Mouse (Mus musculus) ES-Bruce4 (cell line): ENCODE measurements around the gene Brpf3. TPM values are rescaled to one million over a fixed set of nuclear protein-coding genes. Genes with fewer than 3 reads are reported as not detected.
A peak's percentile ranks its signal among the peaks of the same experiment; 100 is the strongest.

Experiments
- H3K27ac ChIP-seq: 2 replicates; pipeline ENCODE4 v1.5.1; 2012; ENCODE audit warnings: low read length, inconsistent platforms; ENCODE audit not compliant: insufficient read depth
- H3K27me3 ChIP-seq: 2 replicates; pipeline ENCODE4 v1.6.1; 2012; ENCODE audit warnings: mild to moderate bottlenecking, low read length, inconsistent platforms; ENCODE audit not compliant: control insufficient read depth, poor library complexity, insufficient read depth, severe bottlenecking
- H3K36me3 ChIP-seq: 2 replicates; pipeline ENCODE4 v1.6.1; 2012; ENCODE audit warnings: inconsistent platforms, mild to moderate bottlenecking, low read length, moderate library complexity; ENCODE audit not compliant: control insufficient read depth, poor library complexity, insufficient read depth, severe bottlenecking
- H3K4me1 ChIP-seq: one replicate; pipeline ENCODE4 v1.8.1; 2011; ENCODE audit warnings: low read length; ENCODE audit not compliant: control insufficient read depth, insufficient read depth
- H3K4me3 ChIP-seq: 2 replicates; pipeline ENCODE4 v1.5.1; 2011; ENCODE audit warnings: low read depth, mild to moderate bottlenecking, low read length
- H3K9ac ChIP-seq: 2 replicates; pipeline ENCODE4 v1.6.1; 2012; ENCODE audit warnings: low read depth, mild to moderate bottlenecking, inconsistent platforms; ENCODE audit not compliant: poor library complexity, severe bottlenecking
- H3K9me3 ChIP-seq: replicated peaks from 2 replicates; pipeline ENCODE4 v1.6.1; 2012; ENCODE audit warnings: mild to moderate bottlenecking, low read length, inconsistent platforms; ENCODE audit not compliant: control insufficient read depth, poor library complexity, insufficient read depth, severe bottlenecking
- CTCF ChIP-seq: IDR thresholded peaks from one replicate; pipeline ENCODE4 v1.8.1; 2011; ENCODE audit warnings: low read depth, low read length
- EP300 ChIP-seq: IDR thresholded peaks from 2 replicates; pipeline ENCODE4 v1.6.1; 2011; ENCODE audit warnings: low read depth, low read length; ENCODE audit not compliant: insufficient read depth
- POLR2A ChIP-seq: IDR thresholded peaks from one replicate; pipeline ENCODE4 v1.8.1; 2011; ENCODE audit warnings: low read length; ENCODE audit not compliant: insufficient read depth
- polyA plus RNA-seq: library from polyadenylated mRNA; stranded (reverse); fragments of >200 nt; gene quantifications from 2 replicates; pipeline ENCODE4 v1.2.4, GENCODE M21; 2011; ENCODE audit warnings: low read depth; ENCODE audit not compliant: missing spikeins, insufficient read depth, insufficient read length

Brpf3 gene
- polyA plus RNA-seq, 1 experiment: 89.8 TPM

DNA sequence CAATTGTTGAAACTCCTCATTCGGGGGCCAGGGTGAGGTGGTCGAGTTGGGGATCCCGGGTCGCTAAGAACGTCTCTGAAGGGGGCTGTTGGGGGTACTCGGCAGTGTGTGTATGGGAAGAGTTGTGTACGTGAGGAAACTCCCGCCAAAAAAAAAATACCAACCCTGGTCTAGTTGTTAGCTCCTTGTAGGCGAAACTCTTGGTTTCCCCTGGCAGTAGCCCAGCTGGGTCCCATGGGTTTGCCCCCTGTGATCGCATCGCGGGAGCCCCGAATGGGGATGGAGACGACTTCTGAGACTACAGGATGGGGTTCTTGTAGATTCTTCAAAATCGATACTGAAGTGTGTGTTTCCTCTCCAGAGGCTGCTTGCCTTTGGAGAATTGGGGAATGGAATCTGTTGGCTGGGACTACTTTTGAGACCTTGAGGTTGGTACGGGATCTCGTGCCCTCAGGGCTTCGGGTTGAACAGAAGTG, 1.2 kb downstream of the Brpf3 start:
- no peak overlapping the region; the same call in 1 of the 2 replicates for H3K27ac ChIP-seq

DNA sequence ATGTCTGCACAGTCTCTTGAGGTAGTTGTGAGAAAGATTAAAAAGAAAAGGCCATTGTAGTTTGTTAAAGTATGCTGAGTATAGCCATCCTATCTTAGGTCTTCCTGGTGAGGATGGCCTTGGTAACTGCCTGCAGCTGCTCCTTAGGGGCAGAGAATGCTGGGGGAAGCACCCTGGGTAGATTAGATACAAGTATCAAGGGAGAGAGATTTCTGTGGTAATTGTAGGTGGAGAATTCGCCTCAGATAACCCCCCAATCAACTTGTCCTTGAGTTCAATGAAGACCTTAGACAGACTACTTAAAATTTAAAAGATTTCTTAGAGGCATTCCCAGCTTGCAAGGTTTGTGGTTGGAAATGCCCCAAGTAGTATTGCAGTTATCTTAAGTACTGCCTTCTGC, 2.4 kb downstream of the Brpf3 start:
- Histone ChIP-seq H3K4me1 (peaks cover 2% of the 10 kb centered on the region), H3K4me3 (no peak overlapping the region), H3K9me3 (no peaks in the 10 kb centered on the region), H3K27me3 (no peaks in the 10 kb centered on the region), H3K27ac (no peak overlapping the region), H3K9ac (0 out of 2 replicates have a peak overlapping the region, but pooled peaks have one; percentile 18), H3K36me3 (peaks cover 13% of the 10 kb centered on the region; the same call in 1 of the 2 replicates)
- no peak for TF ChIP-seq CTCF
- no peak for TF ChIP-seq POLR2A
- TF ChIP-seq EP300: no peak

More for the DNA sequence above, 1.2 kb downstream of the Brpf3 start:
- no peak for TF ChIP-seq EP300
- no peak for TF ChIP-seq CTCF
- no peak for TF ChIP-seq POLR2A
- H3K9me3 ChIP-seq: no peaks in the 10 kb centered on the region
- H3K4me3 ChIP-seq: peak overlapping the region; percentile 85
- H3K27me3 ChIP-seq: no peaks in the 10 kb centered on the region
- peak overlapping the region; percentile 100 for H3K9ac ChIP-seq
- peaks cover 2% of the 10 kb centered on the region for H3K4me1 ChIP-seq
- peaks cover 11% of the 10 kb centered on the region; the same call in 1 of the 2 replicates for H3K36me3 ChIP-seq

GRCm38 (mm10) chr17:28804973-28805372, 4.1 kb downstream of the Brpf3 start:
- Histone ChIP-seq H3K9me3 (no peaks in the 10 kb centered on the region), H3K27me3 (no peaks in the 10 kb centered on the region), H3K4me3 (no peak overlapping the region), H3K27ac (no peak overlapping the region), H3K4me1 (peaks cover 2% of the 10 kb centered on the region), H3K9ac (no peak overlapping the region), H3K36me3 (peaks cover 14% of the 10 kb centered on the region; the same call in 1 of the 2 replicates)
- TF ChIP-seq POLR2A (no peak), EP300 (no peak), CTCF (no peak)

DNA sequence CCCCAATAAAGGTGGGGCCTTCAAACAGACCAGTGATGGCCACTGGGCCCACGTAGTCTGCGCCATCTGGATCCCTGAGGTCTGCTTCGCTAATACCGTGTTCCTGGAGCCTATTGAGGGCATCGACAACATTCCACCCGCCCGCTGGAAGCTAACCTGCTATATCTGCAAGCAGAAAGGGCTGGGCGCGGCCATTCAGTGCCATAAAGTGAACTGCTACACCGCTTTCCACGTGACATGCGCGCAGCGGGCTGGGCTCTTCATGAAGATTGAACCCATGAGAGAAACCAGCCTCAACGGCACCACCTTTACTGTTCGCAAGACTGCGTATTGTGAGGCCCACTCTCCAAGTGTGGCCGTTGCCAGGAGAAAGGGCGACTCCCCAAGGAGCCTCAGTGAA, 5.9 kb downstream of the Brpf3 start:
- Histone ChIP-seq H3K36me3 (peaks cover 14% of the 10 kb centered on the region; the same call in 1 of the 2 replicates), H3K4me3 (0 out of 2 replicates have a peak overlapping the region, but pooled peaks have one; percentile 1), H3K27ac (no peak overlapping the region), H3K9me3 (no peaks in the 10 kb centered on the region), H3K4me1 (peaks cover 2% of the 10 kb centered on the region), H3K9ac (no peak overlapping the region), H3K27me3 (no peaks in the 10 kb centered on the region)
- TF ChIP-seq CTCF (no peak), POLR2A (no peak), EP300 (no peak)

- no peaks in the 10 kb centered on the region for H3K27me3 ChIP-seq
- no peak overlapping the region for H3K4me3 ChIP-seq
- H3K9ac ChIP-seq: no peak overlapping the region
- no peaks in the 10 kb centered on the region for H3K9me3 ChIP-seq
- peaks cover 2% of the 10 kb centered on the region for H3K4me1 ChIP-seq
- peaks cover 14% of the 10 kb centered on the region for H3K36me3 ChIP-seq
- H3K27ac ChIP-seq: no peak overlapping the region
- TF ChIP-seq CTCF (no peak), EP300 (no peak), POLR2A (no peak)
These were observed 7.8 kb downstream of the Brpf3 start for GRCm38 (mm10) chr17:28808714-28809113.

- H3K4me3 ChIP-seq: no peak overlapping the region
- H3K36me3 ChIP-seq: peaks cover 12% of the 10 kb centered on the region
- TF ChIP-seq EP300: no peak
- peaks cover 2% of the 10 kb centered on the region for H3K4me1 ChIP-seq
- no peak overlapping the region for H3K27ac ChIP-seq
- H3K27me3 ChIP-seq: no peaks in the 10 kb centered on the region
- H3K9me3 ChIP-seq: no peaks in the 10 kb centered on the region
- no peak overlapping the region for H3K9ac ChIP-seq
These were observed 8.4 kb downstream of the Brpf3 start for GRCm38 (mm10) chr17:28809175-28809831.
